Mouse (Mus musculus) midbrain, embryonic 13.5 days (tissue): ENCODE data around the gene Erc2. TPM values are rescaled to one million over a fixed set of nuclear protein-coding genes. Genes with fewer than 3 reads are reported as not detected.
A peak's percentile ranks its signal among the peaks of the same experiment; 100 is the strongest.

Experiments used
- ATAC-seq: fragments of 200-750 bp; cut with Nextera tagmentation; 2 replicates; pipeline ENCODE4 v1.8.0; 2017; ENCODE audit warnings: mild to moderate bottlenecking, moderate TSS enrichment, moderate library complexity
- H3K27ac ChIP-seq: fragments of 300-500 bp; sonication (generic); 2 replicates; pipeline ENCODE4 v1.5.1; 2015; ENCODE audit warnings: inconsistent platforms, mild to moderate bottlenecking, moderate library complexity
- H3K27me3 ChIP-seq: fragments of 300-500 bp; sonication (generic); 2 replicates; pipeline ENCODE4 v1.6.1; 2015; ENCODE audit warnings: mild to moderate bottlenecking, inconsistent platforms
- H3K36me3 ChIP-seq: fragments of 300-500 bp; sonication (generic); 2 replicates; pipeline ENCODE4 v1.6.1; 2015; ENCODE audit warnings: mild to moderate bottlenecking, inconsistent platforms
- H3K4me1 ChIP-seq: fragments of 300-500 bp; sonication (generic); replicated peaks from 2 replicates; pipeline ENCODE4 v1.6.1; 2015; ENCODE audit warnings: inconsistent platforms
- H3K4me2 ChIP-seq: fragments of 300-500 bp; sonication (generic); replicated peaks from 2 replicates; pipeline ENCODE4 v1.6.1; 2015; ENCODE audit warnings: moderate library complexity, mild to moderate bottlenecking, inconsistent platforms
- H3K4me3 ChIP-seq: fragments of 300-500 bp; sonication (generic); replicated peaks from 2 replicates; pipeline ENCODE4 v1.5.1; 2015; ENCODE audit warnings: mild to moderate bottlenecking, inconsistent platforms
- H3K9ac ChIP-seq: fragments of 300-500 bp; sonication (generic); replicated peaks from 2 replicates; pipeline ENCODE4 v1.6.1; 2015; ENCODE audit warnings: mild to moderate bottlenecking, inconsistent platforms
- H3K9me3 ChIP-seq: fragments of 300-500 bp; sonication (generic); 2 replicates; pipeline ENCODE4 v1.6.1; 2016; ENCODE audit warnings: mild to moderate bottlenecking, inconsistent platforms
- WGBS: fragments of 180-500 bp; shearing (Covaris S2); methylation state at CpG from one replicate; pipeline ENCODE4 v1.1.7; 2015; 5-methylcytosine and 5-hydroxymethylcytosine counted together
- polyA plus RNA-seq: library from polyadenylated mRNA; unstranded; fragments of >200 nt; fragmentation: Nextera tagmentation; extraction: Ambion mirVana; gene quantifications from 2 replicates; pipeline ENCODE4 v1.2.1, GENCODE M21; 2015

Erc2 gene
- polyA plus RNA-seq, 1 experiment from 2014 or later, result 79.0 TPM

DNA sequence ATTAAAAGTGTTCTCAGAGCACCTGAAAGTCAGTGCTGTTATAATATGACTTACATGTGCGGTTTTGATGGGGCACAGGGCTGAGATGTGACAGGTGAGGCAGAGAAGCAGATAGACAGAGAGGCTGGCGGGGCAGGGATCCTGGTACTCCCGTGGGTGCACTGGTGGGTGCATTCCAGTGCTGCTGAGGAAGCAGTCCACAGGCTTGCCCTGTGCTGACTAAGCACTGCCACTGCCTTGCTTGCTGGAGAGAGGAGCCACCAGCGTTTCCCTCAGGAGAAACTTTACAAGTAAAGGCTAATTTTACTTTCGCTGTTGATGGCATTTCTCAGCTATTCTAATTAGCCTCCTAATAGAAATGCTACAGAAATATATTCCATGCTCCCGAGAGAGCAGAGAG, 45.9 kb downstream of the Erc2 start:
- Histone ChIP-seq H3K9me3 (no peaks in the 10 kb centered on the region), H3K4me3 (no peak overlapping the region), H3K27me3 (no peaks in the 10 kb centered on the region), H3K4me1 (no peaks in the 10 kb centered on the region), H3K27ac (no peak overlapping the region), H3K9ac (no peak overlapping the region), H3K36me3 (no peaks in the 10 kb centered on the region), H3K4me2 (no peak overlapping the region)
- 87% methylated on average over 6 of the region's 6 CpGs for WGBS
- no peak for ATAC-seq

DNA sequence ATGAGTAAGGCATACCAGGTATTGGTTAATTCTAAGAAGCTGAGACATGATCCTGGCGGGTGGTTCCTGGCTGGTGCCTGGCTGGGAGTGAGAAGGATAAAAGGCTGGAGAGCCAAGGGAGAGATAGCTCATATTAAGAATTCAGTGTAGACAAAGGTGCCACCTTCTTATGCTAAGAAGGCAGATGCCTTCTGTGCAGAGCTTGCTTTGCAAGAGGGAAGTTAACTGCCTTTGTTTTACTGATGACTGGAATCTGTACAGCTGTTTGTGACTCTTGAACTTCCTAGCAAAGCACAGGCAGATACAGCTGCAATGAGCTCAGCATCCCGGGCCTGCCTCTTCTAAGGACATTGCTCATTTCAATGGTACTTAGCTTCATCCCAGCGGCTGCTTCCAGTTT, 47.7 kb downstream of the Erc2 start:
- no peaks in the 10 kb centered on the region for H3K9me3 ChIP-seq
- H3K4me2 ChIP-seq, result no peak overlapping the region
- WGBS, result 84% methylated on average over 3 of the region's 3 CpGs
- H3K4me3 ChIP-seq, result no peak overlapping the region
- no peak for ATAC-seq
- H3K27me3 ChIP-seq, result no peaks in the 10 kb centered on the region
- no peak overlapping the region for H3K9ac ChIP-seq
- H3K36me3 ChIP-seq, result no peaks in the 10 kb centered on the region
- H3K27ac ChIP-seq, result no peak overlapping the region
- H3K4me1 ChIP-seq, result no peaks in the 10 kb centered on the region

DNA sequence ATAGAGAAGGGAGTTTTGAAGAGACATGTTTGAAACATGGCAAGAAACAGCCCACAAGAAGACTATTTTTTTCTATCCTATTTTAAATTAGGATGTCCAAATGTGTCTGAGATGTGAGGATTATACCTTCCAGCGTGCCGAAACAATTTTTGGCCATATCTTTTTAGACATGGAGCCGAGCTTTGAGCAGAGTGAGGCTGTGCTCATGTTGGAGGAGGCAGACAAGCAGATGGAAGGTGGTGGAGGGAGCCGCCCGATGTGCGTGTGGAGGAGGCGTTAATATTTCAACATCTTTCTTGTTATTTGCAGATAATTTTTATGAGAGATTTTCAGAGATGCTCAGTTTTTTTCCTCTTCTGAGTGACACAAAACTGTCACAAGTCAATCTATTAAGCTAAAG, 50.5 kb downstream of the Erc2 start:
- no peaks in the 10 kb centered on the region for H3K4me1 ChIP-seq
- no peaks in the 10 kb centered on the region for H3K27me3 ChIP-seq
- no peak overlapping the region for H3K4me3 ChIP-seq
- H3K9ac ChIP-seq, result no peak overlapping the region
- no peaks in the 10 kb centered on the region for H3K36me3 ChIP-seq
- 96% methylated on average over 7 of the region's 7 CpGs for WGBS
- no peak overlapping the region for H3K27ac ChIP-seq
- H3K9me3 ChIP-seq, result no peaks in the 10 kb centered on the region
- H3K4me2 ChIP-seq, result no peak overlapping the region
- ATAC-seq, result no peak

DNA sequence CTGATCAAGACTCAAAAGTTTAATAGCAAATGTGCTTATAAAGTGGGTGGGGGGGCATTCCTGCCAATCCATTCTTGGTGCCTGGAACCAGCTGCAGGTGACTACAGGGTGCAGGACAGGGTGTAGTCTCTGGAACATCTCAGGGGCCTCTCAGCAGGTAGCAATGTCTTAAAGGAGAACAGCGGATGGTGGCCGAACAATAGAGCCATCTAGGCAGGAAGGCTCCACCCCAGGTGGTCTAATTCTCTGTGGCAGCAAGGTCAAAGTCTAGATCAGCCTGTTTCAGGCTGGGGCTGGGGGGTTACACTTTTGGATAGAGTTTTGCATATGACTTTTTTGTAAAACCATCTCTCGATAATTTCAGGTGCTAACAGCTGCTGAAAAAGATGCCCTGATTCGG, 51.9 kb downstream of the Erc2 start:
- ATAC-seq, result no peak
- no peak overlapping the region for H3K4me3 ChIP-seq
- no peaks in the 10 kb centered on the region for H3K36me3 ChIP-seq
- H3K27ac ChIP-seq, result no peak overlapping the region
- no peak overlapping the region for H3K4me2 ChIP-seq
- H3K9me3 ChIP-seq, result no peaks in the 10 kb centered on the region
- WGBS, result 74% methylated on average over 4 of the region's 4 CpGs
- H3K4me1 ChIP-seq, result no peaks in the 10 kb centered on the region
- H3K9ac ChIP-seq, result no peak overlapping the region
- no peaks in the 10 kb centered on the region for H3K27me3 ChIP-seq

DNA sequence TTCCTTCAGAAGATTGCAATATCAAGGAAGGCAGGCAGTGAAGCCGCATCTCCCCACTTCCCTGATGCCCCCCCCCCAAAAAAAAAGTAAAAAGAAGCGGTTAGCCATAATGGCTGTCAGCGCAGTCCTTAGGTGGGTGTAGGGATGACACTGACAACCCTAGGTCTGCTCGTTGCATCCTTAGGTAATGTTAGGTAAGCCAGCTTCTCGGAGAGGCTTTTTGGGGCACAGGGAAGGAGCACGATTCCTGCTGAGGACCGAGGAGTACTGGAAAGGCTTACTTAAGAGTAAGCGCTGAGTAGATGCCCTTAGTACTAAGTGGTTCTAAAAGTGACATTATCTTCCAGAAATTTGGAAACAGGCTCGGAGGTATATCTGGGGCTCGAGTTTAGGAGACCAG, 52.3 kb downstream of the Erc2 start:
- no peak overlapping the region for H3K4me2 ChIP-seq
- H3K27ac ChIP-seq, result no peak overlapping the region
- no peaks in the 10 kb centered on the region for H3K27me3 ChIP-seq
- 87% methylated on average over 10 of the region's 10 CpGs for WGBS
- H3K4me1 ChIP-seq, result no peaks in the 10 kb centered on the region
- H3K36me3 ChIP-seq, result no peaks in the 10 kb centered on the region
- H3K4me3 ChIP-seq, result no peak overlapping the region
- H3K9me3 ChIP-seq, result no peaks in the 10 kb centered on the region
- no peak for ATAC-seq
- H3K9ac ChIP-seq, result no peak overlapping the region

DNA sequence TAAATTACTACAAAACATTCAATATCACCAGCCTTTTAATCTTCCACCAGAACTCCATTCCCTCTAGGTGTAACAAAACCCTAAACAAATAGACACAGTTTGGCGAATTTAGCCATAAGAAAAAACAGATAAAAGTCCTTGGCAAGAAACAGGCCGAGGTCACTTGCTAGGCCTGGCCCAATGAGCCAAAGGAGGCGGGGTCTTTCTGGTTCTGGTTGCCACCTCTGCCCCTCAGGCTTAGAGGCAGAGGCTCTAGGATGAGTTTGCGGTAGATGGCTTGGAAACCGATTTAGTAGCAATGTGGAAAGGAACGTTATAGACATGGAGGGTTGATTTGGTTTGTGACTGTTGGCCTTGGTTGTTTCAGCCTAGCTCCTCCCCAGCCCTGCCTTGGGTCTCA, 52.8 kb downstream of the Erc2 start:
- Histone ChIP-seq H3K4me1 (no peaks in the 10 kb centered on the region), H3K4me3 (no peak overlapping the region), H3K27ac (no peak overlapping the region), H3K9me3 (no peaks in the 10 kb centered on the region), H3K9ac (no peak overlapping the region), H3K4me2 (no peak overlapping the region), H3K27me3 (no peaks in the 10 kb centered on the region), H3K36me3 (no peaks in the 10 kb centered on the region)
- WGBS, result 91% methylated on average over 6 of the region's 6 CpGs
- ATAC-seq, result no peak

DNA sequence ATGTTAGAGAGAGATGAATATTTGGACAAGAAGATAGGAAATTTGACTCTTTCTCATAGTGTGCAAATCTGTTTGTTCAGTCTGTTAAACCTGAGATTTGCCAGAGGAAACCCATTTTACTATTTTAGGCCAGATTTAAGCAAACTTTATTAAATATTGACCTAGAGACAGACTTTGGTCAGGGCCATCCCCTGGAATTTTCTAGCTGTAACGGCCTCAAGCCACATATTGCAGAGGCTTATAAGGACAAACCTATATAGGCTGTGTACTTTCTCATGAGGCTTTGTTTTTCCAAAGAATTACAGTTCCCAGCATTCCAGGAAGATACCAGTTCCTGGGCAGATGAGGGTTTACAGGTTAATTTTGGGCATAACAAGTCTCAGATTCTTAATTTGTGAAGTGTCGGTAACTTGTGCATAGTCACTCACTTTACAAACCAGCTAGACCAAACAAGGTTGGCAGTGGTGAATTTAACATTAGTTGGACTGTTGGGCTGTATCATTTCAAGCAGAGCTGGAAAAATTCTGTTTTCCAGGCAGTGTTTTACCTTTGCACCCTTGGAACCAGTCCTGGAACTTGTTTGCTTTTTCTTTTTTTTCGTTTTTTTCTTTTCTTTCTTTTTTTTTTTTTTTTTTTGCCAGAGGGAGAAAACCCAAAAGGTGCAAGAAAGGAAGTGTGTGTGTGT, 60.3 kb downstream of the Erc2 start:
- H3K9ac ChIP-seq, result no peak overlapping the region
- no peak overlapping the region for H3K27ac ChIP-seq
- H3K9me3 ChIP-seq, result no peaks in the 10 kb centered on the region
- H3K27me3 ChIP-seq, result no peaks in the 10 kb centered on the region
- H3K4me3 ChIP-seq, result no peak overlapping the region
- WGBS, result 79% methylated on average over 3 of the region's 3 CpGs
- no peak for ATAC-seq
- H3K4me2 ChIP-seq, result no peak overlapping the region
- H3K4me1 ChIP-seq, result no peaks in the 10 kb centered on the region
- H3K36me3 ChIP-seq, result no peaks in the 10 kb centered on the region

DNA sequence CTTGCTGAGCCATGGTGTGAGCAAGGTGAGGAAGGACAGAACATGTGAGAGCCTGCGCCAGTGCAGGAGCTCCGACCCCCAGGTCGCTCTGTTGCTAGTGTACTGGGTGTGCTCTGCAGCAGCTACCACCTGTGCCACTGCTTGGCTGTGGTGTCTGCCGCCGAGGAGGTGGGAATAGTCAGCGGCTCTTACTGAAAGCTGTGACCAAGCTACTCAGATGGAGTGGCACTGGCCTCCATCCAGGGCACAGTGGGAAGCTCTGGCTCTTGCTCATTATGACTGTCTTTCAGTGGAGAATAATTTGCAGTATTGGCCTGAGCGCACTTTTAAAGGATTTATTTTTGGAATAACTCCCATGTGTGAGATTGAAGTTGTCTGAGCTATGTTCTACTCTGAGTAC, 73.6 kb downstream of the Erc2 start:
- Histone ChIP-seq H3K9me3 (no peaks in the 10 kb centered on the region), H3K4me3 (no peak overlapping the region), H3K9ac (no peak overlapping the region), H3K4me1 (0 out of 2 replicates have a peak, but pooled peaks cover 2% of the 10 kb centered on the region), H3K4me2 (no peak overlapping the region), H3K27ac (no peak overlapping the region), H3K27me3 (no peaks in the 10 kb centered on the region), H3K36me3 (no peaks in the 10 kb centered on the region)
- WGBS, result 92% methylated on average over 7 of the region's 7 CpGs
- ATAC-seq, result no peak

DNA sequence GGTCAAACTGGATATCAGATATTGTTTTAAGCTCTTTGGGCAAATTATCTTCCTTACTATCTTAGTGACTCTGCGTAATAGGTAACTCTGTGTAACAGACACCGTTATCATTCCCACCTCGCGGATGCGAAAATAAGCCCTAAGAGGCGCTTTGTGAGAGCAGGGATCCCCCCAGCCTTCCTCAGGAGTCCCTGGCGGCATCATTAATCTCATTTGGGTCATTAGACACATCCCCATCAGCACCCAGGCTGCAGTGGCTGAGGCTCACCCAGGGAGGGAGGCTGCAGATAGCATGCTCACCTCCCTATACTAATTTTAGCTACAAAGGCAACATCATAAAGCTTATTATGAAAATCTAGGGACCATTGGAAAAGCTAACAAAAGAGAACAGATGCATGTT, 95.1 kb downstream of the Erc2 start:
- Histone ChIP-seq H3K4me3 (no peak overlapping the region), H3K4me1 (no peaks in the 10 kb centered on the region), H3K36me3 (no peaks in the 10 kb centered on the region), H3K27ac (0 out of 2 replicates have a peak overlapping the region, but pooled peaks have one; percentile 21), H3K9me3 (no peaks in the 10 kb centered on the region), H3K27me3 (no peaks in the 10 kb centered on the region), H3K9ac (no peak overlapping the region), H3K4me2 (no peak overlapping the region)
- WGBS, result 81% methylated on average over 7 of the region's 7 CpGs
- ATAC-seq, result no peak

DNA sequence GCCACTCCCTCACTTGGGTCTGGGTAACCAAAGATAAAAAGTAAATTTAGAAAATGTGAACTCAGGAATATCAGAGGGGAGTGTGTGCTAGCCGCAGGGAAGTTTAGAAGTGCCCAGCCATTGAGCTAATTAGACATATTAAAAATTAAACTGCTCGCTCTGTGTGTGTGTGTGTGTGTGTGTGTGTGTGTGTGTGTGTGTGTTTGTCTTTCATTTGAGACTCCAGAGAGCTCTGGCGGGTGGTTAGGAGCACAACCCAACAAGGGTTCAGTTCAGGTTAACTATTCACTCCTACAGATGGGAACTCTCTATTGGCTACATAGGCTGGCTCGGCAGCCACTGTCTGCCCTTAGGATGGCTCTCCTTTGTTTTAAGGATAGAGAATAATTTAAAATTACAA, 97.4 kb downstream of the Erc2 start:
- WGBS, result 88% methylated on average over 4 of the region's 4 CpGs
- ATAC-seq, result no peak
- Histone ChIP-seq H3K27ac (no peak overlapping the region), H3K9ac (no peak overlapping the region), H3K36me3 (no peaks in the 10 kb centered on the region), H3K4me3 (no peak overlapping the region), H3K4me1 (no peaks in the 10 kb centered on the region), H3K9me3 (no peaks in the 10 kb centered on the region), H3K27me3 (no peaks in the 10 kb centered on the region), H3K4me2 (no peak overlapping the region)

DNA sequence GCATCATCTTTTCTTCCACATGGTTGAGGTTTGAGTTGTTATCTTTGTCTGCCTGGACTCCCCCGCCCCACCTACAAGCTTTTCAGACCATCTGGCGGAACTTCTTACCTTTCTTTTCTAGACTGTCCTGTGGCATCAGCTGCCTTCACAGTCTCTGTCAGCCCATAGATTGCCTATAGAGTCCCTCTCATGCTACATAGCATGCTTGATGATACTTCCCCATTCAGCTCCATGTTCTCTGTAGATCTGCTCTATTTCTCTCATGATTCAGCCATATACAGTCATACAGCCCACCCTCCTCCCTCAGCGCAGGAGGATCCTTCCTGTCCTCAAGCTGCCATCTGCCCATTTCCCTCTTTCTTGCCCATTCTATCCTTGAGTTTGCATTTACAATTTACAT, 98.7 kb downstream of the Erc2 start:
- H3K4me1 ChIP-seq, result no peaks in the 10 kb centered on the region
- H3K27me3 ChIP-seq, result no peaks in the 10 kb centered on the region
- no peak overlapping the region for H3K4me3 ChIP-seq
- no peak overlapping the region for H3K9ac ChIP-seq
- no peak for ATAC-seq
- H3K27ac ChIP-seq, result no peak overlapping the region
- no peaks in the 10 kb centered on the region for H3K9me3 ChIP-seq
- no peak overlapping the region for H3K4me2 ChIP-seq
- 94% methylated on average over 3 of the region's 3 CpGs for WGBS
- H3K36me3 ChIP-seq, result no peaks in the 10 kb centered on the region

DNA sequence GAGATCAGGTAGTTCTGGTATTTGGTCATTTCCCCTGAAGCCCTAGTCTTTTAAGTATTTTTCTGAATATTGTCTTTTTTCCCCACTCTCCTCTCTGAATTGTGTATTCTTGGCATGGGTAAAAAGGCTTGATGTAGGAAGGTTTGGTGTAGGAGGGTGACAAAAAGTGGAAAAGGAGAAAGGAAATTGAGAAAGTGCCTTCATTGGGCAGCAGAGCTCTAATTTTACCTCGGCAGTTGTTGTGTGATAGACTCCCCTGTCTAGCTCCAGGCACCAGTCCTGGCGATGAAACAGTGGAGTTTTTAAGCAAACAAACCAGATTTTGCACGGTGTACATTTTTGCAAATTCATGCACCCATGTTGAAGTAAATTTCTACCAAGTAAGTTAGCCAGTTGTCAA, 99.5 kb downstream of the Erc2 start:
- WGBS, result 86% methylated on average over 3 of the region's 3 CpGs
- no peak overlapping the region for H3K27ac ChIP-seq
- H3K9me3 ChIP-seq, result no peaks in the 10 kb centered on the region
- no peak overlapping the region for H3K4me3 ChIP-seq
- no peak for ATAC-seq
- no peaks in the 10 kb centered on the region for H3K4me1 ChIP-seq
- no peaks in the 10 kb centered on the region for H3K27me3 ChIP-seq
- H3K4me2 ChIP-seq, result no peak overlapping the region
- no peak overlapping the region for H3K9ac ChIP-seq
- no peaks in the 10 kb centered on the region for H3K36me3 ChIP-seq

DNA sequence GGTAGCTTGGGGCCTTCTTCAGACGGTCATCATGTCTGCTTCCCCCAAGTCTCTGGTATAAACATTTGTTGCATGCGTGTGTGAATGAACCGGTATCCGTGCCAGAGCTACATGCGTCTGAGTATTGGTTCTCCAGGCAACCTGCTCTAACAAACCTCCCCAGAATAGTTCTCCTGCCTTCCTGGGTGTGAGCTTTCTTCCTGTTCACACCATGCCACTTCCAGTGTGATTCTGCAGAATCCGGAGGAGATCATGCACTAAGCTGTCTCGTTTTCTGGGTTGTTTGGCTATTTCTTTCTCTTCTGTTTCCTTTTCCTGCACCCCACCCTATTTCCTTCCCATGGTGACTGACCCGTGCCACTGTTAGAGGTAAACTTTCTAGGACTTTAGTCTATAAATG, 105.3 kb downstream of the Erc2 start:
- no peaks in the 10 kb centered on the region for H3K27me3 ChIP-seq
- no peaks in the 10 kb centered on the region for H3K9me3 ChIP-seq
- H3K4me1 ChIP-seq, result 0 out of 2 replicates have a peak, but pooled peaks cover 10% of the 10 kb centered on the region
- no peak overlapping the region for H3K27ac ChIP-seq
- H3K4me3 ChIP-seq, result no peak overlapping the region
- H3K9ac ChIP-seq, result no peak overlapping the region
- H3K36me3 ChIP-seq, result no peaks in the 10 kb centered on the region
- ATAC-seq, result no peak
- no peak overlapping the region for H3K4me2 ChIP-seq
- 88% methylated on average over 8 of the region's 8 CpGs for WGBS
